Mouse (Mus musculus) gastrocnemius, postnatal 36 days (tissue): ENCODE data around the gene Hfe2. TPM values are rescaled to one million over a fixed set of nuclear protein-coding genes. Genes with fewer than 3 reads are reported as not detected.
A peak's percentile ranks its signal among the peaks of the same experiment; 100 is the strongest.

ENCODE experiments used
- DNase-seq, 2 experiments: peaks; one replicate each; pipeline ENCODE4 v3.0.0; 2022
- intact Hi-C: fragments of 180-260 bp; cut with DNase I; formaldehyde crosslinking; loops from one replicate; pipeline ENCODE4 v1.15.1; 2025
- total RNA-seq, 2 experiments: library from RNA; stranded (reverse); gene quantifications; 2 replicates each; pipeline ENCODE4 v1.2.3; 2021

The Hfe2 gene
- total RNA-seq, 2 experiments from 2014 or later, result 612 to 621 TPM

DNA sequence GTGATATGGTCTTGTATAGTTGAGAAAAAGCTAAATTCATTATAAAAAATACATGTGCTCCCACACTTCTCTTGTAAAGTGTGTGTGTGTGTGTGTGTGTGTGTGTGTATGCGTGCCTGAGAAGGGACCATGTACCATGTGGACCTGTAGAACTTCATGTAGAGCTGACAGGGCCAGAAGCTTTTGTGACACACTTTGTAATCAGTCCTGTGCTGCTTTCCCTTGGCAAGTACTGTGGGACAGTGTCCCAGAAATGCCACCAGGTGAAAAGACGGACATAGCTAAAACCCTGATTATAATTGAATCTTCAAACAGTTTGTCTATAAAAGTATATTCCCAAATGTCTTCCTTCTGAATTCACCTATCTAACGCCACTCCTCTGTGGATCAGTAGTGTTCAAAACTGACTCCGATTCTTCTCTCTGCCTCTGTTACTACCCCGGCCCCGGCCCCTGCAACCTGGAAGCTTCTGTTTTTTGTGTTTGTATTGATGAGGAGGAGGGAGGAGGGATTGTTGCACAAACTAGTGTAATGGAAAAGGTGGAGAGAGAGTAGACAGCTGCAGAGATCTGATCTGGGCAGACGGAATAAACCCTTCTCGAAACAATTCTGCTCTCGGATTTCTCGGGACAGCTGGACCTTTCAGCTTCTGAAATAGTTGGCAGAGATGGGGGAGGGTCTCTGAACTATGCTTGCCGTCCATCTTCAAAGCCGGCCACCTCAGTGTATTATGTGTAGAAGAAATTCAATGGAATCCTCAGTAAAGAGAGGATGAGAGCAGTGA lies 753 bp upstream of the Hfe2 start:
- DNase-seq, result no peak
- intact Hi-C loops, result no loop called here

DNA sequence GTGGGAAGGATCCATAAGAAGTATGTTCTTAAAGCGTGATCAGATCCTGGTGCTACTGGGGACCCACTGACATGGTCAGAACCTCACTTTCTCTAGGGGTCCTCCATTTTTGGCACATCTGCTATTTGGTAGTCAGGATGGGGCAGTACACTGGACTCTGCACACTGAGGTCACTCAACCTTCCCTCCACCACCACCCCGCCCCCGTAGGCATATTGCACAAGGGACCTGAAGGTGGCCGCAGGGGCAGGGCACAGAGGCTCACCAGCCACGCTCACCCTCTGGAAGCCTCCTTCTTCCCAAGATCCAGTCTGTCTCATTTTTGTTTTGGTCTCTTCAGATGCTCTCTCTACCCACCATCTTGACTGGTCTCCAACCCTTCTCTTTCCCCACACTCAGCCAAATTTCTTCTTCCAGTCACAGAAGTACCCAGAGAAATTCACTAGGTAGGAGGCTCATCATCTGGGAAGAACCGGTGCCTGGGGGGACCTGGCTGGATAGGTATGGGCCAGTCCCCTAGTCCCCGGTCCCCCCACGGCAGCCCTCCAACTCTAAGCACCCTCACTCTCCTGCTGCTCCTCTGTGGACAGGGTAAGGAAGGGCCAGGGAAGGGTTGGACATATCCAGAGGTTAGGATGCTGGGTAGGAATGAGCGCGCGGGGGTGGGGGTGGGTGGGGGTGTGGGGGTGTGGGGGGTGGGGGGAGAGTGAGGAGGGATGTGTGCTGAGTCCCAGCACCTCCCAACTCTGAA lies 1.2 kb downstream of the Hfe2 start:
- intact Hi-C loops, result no loop called here
- DNase-seq, result peak in 1 of 2 experiments; percentile 36

DNA sequence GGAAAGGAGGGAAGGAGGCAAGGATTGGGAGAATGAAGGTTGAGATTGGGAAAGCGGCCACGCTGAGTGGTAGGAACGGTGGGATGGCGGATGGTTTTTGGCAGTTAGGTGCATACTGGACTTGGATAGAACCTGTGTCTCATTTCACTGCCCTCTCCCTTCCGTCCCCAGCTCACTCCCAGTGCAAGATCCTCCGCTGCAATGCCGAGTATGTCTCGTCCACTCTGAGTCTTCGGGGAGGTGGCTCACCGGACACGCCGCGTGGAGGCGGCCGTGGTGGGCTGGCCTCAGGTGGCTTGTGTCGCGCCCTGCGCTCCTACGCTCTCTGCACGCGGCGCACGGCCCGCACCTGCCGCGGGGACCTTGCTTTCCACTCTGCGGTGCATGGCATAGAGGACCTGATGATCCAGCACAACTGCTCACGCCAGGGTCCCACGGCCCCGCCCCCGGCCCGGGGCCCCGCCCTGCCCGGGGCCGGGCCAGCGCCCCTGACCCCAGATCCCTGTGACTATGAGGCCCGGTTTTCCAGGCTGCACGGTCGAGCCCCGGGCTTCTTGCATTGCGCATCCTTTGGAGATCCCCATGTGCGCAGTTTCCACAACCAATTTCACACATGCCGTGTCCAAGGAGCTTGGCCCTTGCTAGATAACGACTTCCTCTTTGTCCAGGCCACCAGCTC lies 2.0 kb downstream of the Hfe2 start:
- intact Hi-C loops, result no loop called here

DNA sequence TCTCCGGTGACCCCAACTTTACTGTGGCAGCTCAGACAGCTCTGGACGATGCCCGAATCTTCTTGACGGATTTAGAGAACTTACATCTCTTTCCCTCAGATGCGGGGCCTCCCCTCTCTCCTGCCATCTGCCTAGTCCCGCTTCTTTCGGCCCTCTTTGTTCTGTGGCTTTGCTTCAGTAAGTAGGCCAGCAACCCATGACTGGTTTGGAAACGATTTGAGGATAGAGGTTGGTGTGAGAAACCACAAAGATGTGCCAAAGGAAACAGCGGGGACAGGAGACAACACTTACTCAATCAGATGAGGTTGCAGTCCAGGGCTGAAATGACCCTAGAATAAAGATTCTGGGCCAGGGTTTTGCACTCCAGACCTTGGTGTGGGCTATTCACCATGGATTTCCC lies 3.5 kb downstream of the Hfe2 start:
- intact Hi-C loops, result no loop called here

More for the DNA sequence above, 2.0 kb downstream of the Hfe2 start:
- DNase-seq, result no peak

DNA sequence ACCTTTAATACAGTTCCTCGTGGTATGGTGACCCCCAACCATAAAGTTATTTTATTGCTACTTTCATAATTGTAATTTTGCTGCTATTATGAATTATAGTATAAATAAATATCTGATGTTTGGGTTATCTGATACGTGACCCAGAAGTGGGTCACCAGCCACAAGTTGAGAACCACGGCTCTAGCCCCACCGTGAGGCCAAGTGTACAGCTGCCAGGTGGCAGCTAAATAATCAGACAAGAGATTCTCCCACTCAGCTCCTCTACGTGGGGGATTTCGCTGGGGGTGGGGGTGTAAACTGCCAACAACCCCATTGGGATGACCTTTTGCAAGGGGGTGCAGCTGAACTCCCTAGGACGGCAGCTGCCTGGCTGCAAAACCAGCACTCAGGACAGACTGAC lies 7.1 kb downstream of the Hfe2 start:
- DNase-seq, result no peak
- intact Hi-C loops, result loop anchor here (5.0 kb wide), 1 partner anchor 35 kb away; no protein-coding TSS in a partner anchor

More for the DNA sequence above, 3.5 kb downstream of the Hfe2 start:
- no peak for DNase-seq

DNA sequence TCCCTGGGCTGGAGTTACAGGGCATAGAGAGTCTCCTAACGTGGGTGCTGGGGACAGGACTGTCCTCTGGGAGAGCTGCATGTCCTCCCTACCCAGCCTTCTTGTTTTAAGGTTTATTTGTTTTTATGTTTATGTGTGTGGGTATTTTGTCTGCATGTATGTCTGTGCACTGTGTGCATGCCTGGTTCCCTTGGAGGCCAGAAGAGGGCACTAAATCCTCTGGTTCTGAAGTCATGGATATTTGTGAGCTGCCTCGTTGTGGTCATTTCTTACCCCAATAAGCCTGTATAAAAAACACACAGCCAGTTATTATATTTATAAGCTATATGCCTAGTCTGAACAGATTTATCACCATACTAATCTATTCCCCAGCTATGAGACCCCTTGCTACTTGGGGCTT lies 9.3 kb downstream of the Hfe2 start:
- DNase-seq, result no peak
- intact Hi-C loops, result loop anchor here (5.0 kb wide), 1 partner anchor 37 kb away; no protein-coding TSS in a partner anchor

DNA sequence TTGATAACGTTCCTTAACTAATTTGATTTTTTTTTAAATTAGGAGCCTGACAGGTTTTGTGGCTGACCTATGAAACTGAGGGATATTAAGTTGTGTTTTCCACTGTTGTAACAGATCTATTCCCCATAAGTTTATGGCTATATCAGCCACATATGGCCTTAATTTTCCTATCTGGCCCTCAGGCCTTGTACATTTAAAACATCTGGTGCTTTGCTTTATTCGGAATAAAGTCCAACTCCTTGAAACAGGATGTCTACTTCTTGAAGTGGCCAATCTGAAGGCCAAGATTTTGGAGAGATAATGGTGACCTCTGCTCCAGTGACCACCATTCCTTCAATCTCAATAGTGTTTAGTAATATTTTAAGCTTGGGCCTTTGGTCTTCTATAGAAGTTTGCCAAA lies 14.3 kb downstream of the Hfe2 start:
- DNase-seq, result no peak
- intact Hi-C loops, result no loop called here

DNA sequence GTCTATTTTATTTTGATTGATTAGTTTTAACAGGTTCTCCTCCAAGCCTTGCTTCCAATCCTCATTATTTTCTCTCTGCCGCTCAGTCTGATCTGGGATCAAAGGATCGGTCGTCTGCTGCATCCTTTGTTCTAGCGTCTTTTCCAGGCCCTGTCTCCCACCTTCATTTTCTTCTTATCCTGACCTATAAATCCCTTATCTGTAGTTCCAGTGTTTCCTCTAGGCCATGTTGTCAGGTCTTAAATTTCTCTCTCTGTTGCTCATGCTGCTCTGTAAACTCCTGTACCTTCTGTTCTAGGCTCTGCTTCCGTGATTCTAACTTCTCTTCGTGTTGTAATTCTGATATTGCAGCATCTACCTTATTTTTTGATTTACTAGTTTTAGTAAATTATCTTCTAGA lies 15.8 kb downstream of the Hfe2 start:
- intact Hi-C loops, result no loop called here
- DNase-seq, result no peak

DNA sequence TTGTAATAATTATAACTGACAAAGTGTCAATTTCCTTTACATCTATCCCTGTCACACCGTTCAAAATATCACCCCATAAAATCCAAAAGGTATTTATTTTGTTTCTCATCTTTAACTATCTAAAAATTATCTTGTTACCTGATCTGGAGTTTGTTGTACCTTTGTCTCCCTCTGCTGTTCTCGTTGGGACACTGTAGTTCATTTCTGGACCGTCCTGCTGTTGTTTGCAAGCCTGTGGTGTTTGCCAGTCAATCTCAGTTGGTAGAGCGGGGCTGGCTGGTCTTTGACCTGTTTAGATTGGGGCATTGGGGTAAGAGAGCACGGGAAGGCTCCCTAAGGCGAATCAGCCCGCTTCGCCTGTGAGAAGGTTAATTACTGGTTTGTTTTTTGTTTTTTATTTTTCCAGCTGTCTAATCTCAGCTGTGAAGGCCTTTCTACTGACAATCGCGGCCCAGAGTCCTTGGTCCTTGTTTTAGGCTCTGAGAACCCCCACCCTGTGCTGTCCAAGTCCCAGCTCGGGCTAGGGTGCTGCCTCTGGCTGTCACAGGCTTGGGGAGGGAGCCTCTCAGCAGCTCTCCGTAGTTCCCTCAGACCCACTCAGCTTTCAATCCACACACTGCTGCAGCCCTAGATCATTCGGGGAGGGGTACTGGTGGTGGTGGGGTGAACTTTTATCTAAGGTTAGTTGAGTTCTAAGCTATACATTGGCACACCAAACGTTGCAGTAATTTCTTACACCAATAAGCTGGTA lies 16.5 kb downstream of the Hfe2 start:
- DNase-seq, result no peak
- intact Hi-C loops, result no loop called here

DNA sequence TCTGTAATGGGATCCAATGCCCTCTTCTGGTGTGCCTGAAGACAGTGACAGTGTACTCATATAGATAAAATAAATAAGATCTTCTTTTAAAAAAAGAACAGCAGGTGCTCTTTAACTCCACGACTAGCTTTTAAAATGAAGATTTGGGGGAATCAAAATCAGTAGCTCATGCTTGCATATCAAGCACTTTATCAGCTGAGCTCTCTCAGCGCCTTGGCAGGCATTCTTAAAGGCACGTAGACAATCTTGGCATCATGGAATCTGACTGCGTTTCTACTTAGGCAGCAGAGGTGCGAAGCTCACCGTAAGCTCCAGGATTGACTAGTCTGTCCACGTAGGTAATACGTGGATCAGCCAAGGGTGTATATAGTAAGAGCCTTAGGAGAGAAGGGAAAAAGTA lies 17.6 kb downstream of the Hfe2 start:
- intact Hi-C loops, result no loop called here
- DNase-seq, result no peak

DNA sequence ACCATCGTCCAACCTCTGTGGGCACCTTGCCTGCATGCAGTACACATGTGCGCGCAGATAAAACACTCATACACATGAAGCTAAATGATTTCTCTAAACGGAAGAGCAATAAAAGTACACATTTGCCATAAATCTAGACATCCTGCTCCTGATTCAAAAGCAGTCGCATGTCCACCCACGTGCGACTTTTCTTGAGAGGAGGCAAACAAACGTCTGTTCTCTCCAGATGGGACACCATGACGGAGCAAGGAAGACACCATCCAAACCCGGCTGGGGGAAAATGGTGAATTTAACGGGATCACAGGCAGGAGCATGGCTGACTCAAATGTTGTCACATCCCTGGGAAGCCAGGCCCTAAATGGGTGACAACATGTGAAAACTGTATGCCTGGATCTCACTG lies 18.4 kb downstream of the Hfe2 start:
- no peak for DNase-seq
- intact Hi-C loops, result no loop called here

DNA sequence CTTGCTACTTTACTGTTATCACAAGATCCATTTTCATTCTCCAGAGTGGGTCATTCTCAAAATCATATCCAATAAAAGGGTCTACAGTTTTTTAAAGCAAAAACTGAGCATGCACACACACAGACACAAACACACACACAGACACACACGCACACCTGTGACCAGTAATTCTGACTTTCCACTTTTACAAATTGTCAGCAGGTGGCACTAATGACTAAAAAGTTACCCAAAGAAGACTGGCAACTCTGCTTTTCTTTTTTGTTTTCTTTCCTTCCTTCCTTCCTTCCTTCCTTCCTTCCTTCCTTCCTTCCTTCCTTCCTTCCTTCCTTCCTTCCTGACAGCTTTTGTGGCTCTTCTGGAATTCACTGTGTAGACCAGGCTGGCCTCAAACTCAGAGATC lies 20.6 kb downstream of the Hfe2 start:
- intact Hi-C loops, result loop anchor here (2.0 kb wide), 1 partner anchor 161 kb away; no protein-coding TSS in a partner anchor
- DNase-seq, result no peak

DNA sequence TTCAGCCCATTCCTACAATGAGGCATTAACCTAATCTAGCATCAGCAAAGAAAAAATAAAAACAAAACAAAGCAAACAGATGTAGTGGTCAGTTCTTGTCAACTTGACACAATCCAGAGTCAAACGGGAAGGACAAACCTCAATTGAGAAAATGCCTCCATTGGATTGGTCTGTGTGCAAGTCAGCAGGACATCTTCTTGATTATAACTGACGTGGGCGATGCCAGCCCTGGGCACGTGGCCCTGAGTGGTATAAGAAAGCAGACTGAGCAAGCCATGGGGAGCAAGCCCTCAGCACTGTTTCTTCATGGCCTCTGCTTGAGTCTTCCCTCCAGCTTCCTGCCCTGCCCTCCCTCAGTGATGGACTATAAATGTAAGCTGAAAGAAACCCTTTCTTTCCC lies 21.9 kb downstream of the Hfe2 start:
- intact Hi-C loops, result loop anchor here (1.0 to 2.0 kb wide), 2 partner anchors 33 to 90 kb away; no protein-coding TSS in a partner anchor
- DNase-seq, result no peak

DNA sequence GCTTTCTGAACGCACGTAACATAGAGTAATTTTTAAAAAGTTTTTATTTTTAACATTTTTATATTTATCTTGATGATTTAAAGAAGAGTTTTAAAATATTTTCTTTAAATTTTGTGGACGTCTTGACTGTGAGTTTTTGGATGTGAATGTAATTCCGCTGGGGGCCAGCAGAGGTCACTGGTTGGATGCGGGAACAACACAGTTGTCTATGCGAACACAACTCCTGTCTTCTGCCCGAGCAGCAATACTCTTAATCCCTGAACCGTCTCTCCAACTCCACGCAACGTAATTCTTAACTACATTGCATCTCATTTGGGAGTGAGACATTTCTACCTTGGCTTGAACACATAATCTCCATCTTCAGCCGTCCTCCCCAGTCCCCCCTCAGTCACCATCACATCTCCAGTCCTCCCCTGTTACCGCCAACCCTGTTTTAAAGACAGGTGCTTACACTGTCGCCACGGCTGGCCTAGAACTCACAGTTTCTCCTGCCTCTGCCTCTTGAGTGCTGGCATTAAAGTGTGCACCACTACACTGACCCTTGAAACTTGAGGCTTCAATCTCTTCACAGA lies 22.5 kb downstream of the Hfe2 start:
- intact Hi-C loops, result loop anchor here (1.0 to 2.0 kb wide), 2 partner anchors 33 to 89 kb away; no protein-coding TSS in a partner anchor
- DNase-seq, result peak; percentile 69 to 73

DNA sequence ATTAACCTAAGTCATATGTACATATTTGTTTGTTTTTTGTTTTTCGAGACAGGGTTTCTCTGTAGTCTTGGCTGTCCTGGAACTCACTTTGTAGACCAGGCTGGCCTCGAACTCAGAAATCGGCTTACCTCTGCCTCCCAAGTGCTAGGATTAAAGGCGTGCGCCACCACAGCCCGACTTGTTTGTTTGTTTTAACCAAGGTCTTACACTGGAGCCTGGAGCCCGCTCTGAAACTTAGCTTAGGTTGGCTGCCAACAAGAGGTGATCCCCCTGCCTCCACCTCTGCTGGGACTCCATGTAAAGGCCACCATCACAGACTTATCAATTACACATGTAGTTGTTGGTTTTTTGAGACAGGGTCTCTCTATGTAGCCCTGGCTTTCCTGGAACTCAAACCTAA lies 23.9 kb downstream of the Hfe2 start:
- DNase-seq, result no peak
- intact Hi-C loops, result no loop called here

DNA sequence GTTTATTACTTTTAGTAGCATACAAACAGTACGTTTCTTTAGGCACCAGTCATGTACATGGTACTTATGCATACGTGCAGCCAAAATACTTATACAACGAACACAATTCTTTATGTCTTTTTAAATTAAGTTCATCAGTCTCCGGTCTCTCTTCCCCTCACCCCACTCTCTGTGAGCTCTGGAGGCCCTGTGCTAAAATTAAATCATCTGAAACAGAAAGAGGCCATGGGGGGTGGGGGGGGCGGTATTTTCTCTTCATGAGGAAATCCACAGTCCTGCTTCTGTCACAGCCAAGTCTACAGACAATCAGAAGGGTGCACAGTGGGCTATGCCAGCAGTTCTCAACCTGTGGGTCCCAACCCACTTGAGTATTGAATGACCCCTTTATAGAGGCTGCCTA lies 24.4 kb downstream of the Hfe2 start:
- no peak for DNase-seq
- intact Hi-C loops, result no loop called here

DNA sequence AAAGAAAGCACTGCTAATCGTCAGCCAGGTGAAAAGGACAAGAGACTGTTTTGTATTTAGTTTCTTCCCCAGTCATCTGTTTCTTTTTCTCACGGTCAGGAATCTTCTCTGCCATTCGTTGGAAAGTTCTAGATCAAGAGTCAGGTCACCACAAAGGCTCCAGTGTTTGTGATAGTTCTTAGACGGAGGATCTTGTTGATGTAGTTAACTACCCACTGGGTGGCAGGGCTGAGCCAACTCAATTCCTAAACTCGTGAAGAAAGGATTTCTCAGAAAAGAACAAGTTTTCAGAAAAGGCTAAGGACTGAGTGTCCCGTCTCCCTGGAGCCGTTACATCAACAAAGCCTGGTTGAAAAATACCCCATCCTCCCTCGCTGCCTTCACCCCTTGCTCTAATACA lies 26.2 kb downstream of the Hfe2 start:
- peak in 1 of 2 experiments; percentile 48 for DNase-seq
- intact Hi-C loops, result loop anchor here (1.0 kb wide), 1 partner anchor 28 kb away; no protein-coding TSS in a partner anchor

DNA sequence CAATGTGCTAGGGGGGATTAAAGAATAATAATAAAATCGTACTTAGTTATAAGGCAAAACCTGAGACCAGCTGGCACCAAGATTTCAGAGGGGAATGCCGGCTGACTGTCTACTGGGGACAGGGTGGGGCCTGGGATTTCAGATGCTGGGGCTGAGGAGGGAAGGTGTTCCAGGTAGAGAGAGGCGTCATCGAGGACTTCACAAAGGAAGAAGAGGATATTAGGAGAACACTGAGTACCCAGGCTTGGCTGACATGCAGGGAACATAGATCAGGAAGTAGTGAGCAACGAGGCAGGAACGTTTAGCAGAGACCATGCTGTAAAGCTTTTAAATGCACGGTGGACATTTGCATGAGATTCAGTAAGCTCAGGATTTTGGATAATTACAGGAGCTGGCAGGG lies 26.9 kb downstream of the Hfe2 start:
- DNase-seq, result no peak
- intact Hi-C loops, result loop anchor here (1.0 kb wide), 1 partner anchor 27 kb away; no protein-coding TSS in a partner anchor

DNA sequence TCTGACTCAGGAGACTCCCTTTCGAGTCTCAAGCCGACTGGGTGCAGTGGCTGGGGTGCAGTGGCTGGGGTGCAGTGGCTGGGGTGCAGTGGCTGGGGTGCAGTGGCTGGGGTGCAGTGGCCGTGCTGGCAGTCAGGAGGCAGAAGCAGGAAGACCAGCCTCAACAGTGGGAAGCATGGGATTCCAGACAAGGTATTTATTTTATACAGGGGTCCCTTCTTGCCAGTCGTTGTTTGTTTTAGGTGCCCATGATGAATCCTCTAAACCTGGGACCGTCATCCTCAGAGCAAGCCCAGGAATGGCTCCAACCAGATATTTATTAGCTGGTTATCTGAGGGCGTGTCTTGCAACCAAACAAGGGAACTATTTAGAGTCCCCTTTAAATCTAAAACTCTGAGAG lies 28.6 kb downstream of the Hfe2 start:
- no peak for DNase-seq
- intact Hi-C loops, result no loop called here

DNA sequence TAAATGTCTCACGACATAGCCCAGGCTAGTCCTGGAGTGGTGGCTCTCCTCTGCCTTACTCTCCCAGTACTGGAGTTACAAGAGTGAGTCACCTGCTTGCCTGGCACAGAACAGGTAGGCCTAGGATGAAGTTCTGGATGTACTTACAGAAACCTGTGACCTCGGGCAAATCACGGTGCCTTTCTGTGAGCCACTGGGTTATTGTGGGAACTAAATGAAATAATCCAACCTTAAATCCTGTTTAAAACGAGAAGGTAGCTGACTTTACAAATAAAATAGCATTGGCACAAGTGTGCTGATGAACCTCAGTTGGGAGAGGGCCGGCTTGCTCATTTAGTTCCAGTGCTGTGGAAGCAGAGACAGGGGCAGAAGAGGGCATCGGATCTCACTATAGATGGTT lies 29.3 kb downstream of the Hfe2 start:
- intact Hi-C loops, result no loop called here
- DNase-seq, result no peak
